Comparison of ENCODE assay signal across 25 mouse cellular contexts in genomic region chr6:56271741-56272140, GRCm38 (mm10).
"Had no signal": no experiment of that assay in that cellular context is flagged by ENCODE, and none has a peak within 500 bp of the region (broad histone marks: within the 10 kb centered on the region; RNA-seq: fewer than 3 reads in every experiment).

No protein-coding gene starts in this region.

- H3K27me3 ChIP-seq: heart, embryonic 13.5 days; heart, embryonic 15.5 days; hindbrain, embryonic 13.5 days; hindbrain, embryonic 15.5 days; limb, embryonic 13.5 days; limb, embryonic 15.5 days; liver, embryonic 12.5 days had no signal

- H3K4me2 ChIP-seq: heart, embryonic 11.5 days; heart, embryonic 13.5 days; heart, embryonic 15.5 days; hindbrain, embryonic 13.5 days; hindbrain, embryonic 15.5 days; limb, embryonic 13.5 days; limb, embryonic 15.5 days; liver, embryonic 12.5 days had no signal

- H3K4me3 ChIP-seq: heart, adult 2 months; heart, embryonic 13.5 days; heart, embryonic 15.5 days; hindbrain, embryonic 13.5 days; hindbrain, embryonic 15.5 days; layer of hippocampus, adult 2 months; limb, embryonic 13.5 days; limb, embryonic 15.5 days; liver, embryonic 12.5 days had no signal

- H3K36me3 ChIP-seq: heart, embryonic 13.5 days; heart, embryonic 15.5 days; hindbrain, embryonic 13.5 days; hindbrain, embryonic 15.5 days; limb, embryonic 13.5 days; limb, embryonic 15.5 days; liver, embryonic 12.5 days had no signal

- ATAC-seq: hindbrain, postnatal 0 days; intestine, embryonic 16.5 days; liver, embryonic 12.5 days had no signal

- H3K9me3 ChIP-seq: heart, embryonic 13.5 days; heart, embryonic 15.5 days; hindbrain, embryonic 13.5 days; hindbrain, embryonic 15.5 days; limb, embryonic 13.5 days; limb, embryonic 15.5 days; liver, embryonic 12.5 days had no signal

- DNase-seq: gastrocnemius, postnatal 14 days; gastrocnemius, postnatal 36 days; heart, adult 11 months; heart, adult 2 months; heart, postnatal 14 days; heart, postnatal 36 days; kidney, adult 11 months; kidney, adult 8-10 months; kidney, postnatal 10 days; kidney, postnatal 25 days; kidney, postnatal 4 days; layer of hippocampus, postnatal 36 days; left cerebral cortex, postnatal 4 days had no signal

- H3K27ac ChIP-seq: heart, adult 2 months; heart, embryonic 13.5 days; heart, embryonic 15.5 days; hindbrain, embryonic 13.5 days; hindbrain, embryonic 15.5 days; hindbrain, postnatal 0 days; layer of hippocampus, adult 2 months; limb, embryonic 13.5 days; limb, embryonic 15.5 days; liver, embryonic 12.5 days; liver, embryonic 14.5 days had no signal

- H3K9ac ChIP-seq: heart, embryonic 13.5 days; heart, embryonic 15.5 days; hindbrain, embryonic 13.5 days; hindbrain, embryonic 15.5 days; limb, embryonic 13.5 days; limb, embryonic 15.5 days; liver, embryonic 12.5 days; liver, embryonic 14.5 days had no signal

- H3K4me1 ChIP-seq: heart, embryonic 13.5 days; heart, embryonic 15.5 days; hindbrain, embryonic 13.5 days; hindbrain, embryonic 15.5 days; limb, embryonic 13.5 days; limb, embryonic 15.5 days; liver, embryonic 12.5 days had no signal
